Mouse (Mus musculus) hindbrain, embryonic 15.5 days (tissue): ENCODE data around the gene B3galt1. TPM values are rescaled to one million over a fixed set of nuclear protein-coding genes. Genes with fewer than 3 reads are reported as not detected.

ENCODE experiments used
- ATAC-seq: fragments of 200-750 bp; cut with Nextera tagmentation; 2 replicates; pipeline ENCODE4 v1.8.0; 2017; ENCODE audit warnings: low read depth, moderate number of reproducible peaks, moderate TSS enrichment; ENCODE audit not compliant: low FRiP score
- H3K27ac ChIP-seq: fragments of 300-500 bp; sonication (generic); replicated peaks from 2 replicates; pipeline ENCODE4 v1.5.1; 2015; ENCODE audit warnings: mild to moderate bottlenecking, inconsistent platforms
- H3K27me3 ChIP-seq: fragments of 300-500 bp; sonication (generic); 2 replicates; pipeline ENCODE4 v1.6.1; 2015; ENCODE audit warnings: control low read depth, inconsistent platforms
- H3K36me3 ChIP-seq: fragments of 300-500 bp; sonication (generic); 2 replicates; pipeline ENCODE4 v1.6.1; 2015; ENCODE audit warnings: control low read depth, inconsistent platforms
- H3K4me1 ChIP-seq: fragments of 300-500 bp; sonication (generic); replicated peaks from 2 replicates; pipeline ENCODE4 v1.6.1; 2015; ENCODE audit warnings: control low read depth, inconsistent platforms
- H3K4me2 ChIP-seq: fragments of 300-500 bp; sonication (generic); 2 replicates; pipeline ENCODE4 v1.6.1; 2015; ENCODE audit warnings: moderate library complexity, mild to moderate bottlenecking, inconsistent platforms
- H3K4me3 ChIP-seq: fragments of 300-500 bp; sonication (generic); 2 replicates; pipeline ENCODE4 v1.5.1; 2015; ENCODE audit warnings: mild to moderate bottlenecking, inconsistent platforms
- H3K9ac ChIP-seq: fragments of 300-500 bp; sonication (generic); 2 replicates; pipeline ENCODE4 v1.6.1; 2015; ENCODE audit warnings: inconsistent platforms
- H3K9me3 ChIP-seq: fragments of 300-500 bp; sonication (generic); 2 replicates; pipeline ENCODE4 v1.6.1; 2016; ENCODE audit warnings: control low read depth, inconsistent platforms
- WGBS: fragments of 180-500 bp; shearing (Covaris S2); methylation state at CpG from one replicate; pipeline ENCODE4 v1.1.7; 2015; 5-methylcytosine and 5-hydroxymethylcytosine counted together
- polyA plus RNA-seq: library from polyadenylated mRNA; unstranded; fragments of >200 nt; fragmentation: Nextera tagmentation; extraction: Ambion mirVana; gene quantifications from 2 replicates; pipeline ENCODE4 v1.2.1, GENCODE M21; 2015

Gene B3galt1
- polyA plus RNA-seq, 1 experiment from 2014 or later = 60.6 TPM

GRCm38 (mm10) chr2:68086101-68086500, 520.4 kb downstream of the B3galt1 start:
- Histone ChIP-seq H3K4me2 (no peak overlapping the region), H3K27me3 (no peaks in the 10 kb centered on the region), H3K27ac (no peak overlapping the region), H3K36me3 (no peaks in the 10 kb centered on the region), H3K4me1 (no peaks in the 10 kb centered on the region), H3K9me3 (no peaks in the 10 kb centered on the region), H3K4me3 (no peak overlapping the region), H3K9ac (no peak overlapping the region)
- ATAC-seq = no peak
- 78% methylated on average over 4 of the region's 4 CpGs for WGBS

DNA sequence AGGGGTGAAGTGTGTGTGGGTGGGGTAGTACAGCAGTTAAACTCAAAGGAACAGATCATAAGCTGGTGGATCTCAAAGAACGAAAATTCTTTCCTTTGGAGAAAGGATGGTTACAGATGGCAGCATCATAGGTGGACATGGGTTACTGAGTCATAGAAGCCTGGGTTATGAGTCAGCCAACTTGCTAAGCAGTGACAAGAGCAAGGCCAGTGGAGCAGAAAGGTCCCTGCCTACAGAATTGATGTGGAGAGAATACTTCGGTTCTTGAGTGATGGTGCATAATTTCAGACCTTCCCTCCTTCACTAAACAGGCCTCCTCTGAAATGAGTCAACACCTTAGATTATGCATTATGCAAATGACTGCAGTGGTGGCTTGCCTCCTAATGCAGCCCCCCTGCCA, 525.9 kb downstream of the B3galt1 start:
- H3K4me1 ChIP-seq = no peaks in the 10 kb centered on the region
- H3K4me3 ChIP-seq = no peak overlapping the region
- WGBS = 73% methylated on average over 2 of the region's 2 CpGs
- H3K4me2 ChIP-seq = no peak overlapping the region
- no peak overlapping the region for H3K9ac ChIP-seq
- H3K27me3 ChIP-seq = no peaks in the 10 kb centered on the region
- H3K27ac ChIP-seq = no peak overlapping the region
- H3K9me3 ChIP-seq = no peaks in the 10 kb centered on the region
- ATAC-seq = no peak
- H3K36me3 ChIP-seq = no peaks in the 10 kb centered on the region

GRCm38 (mm10) chr2:68104641-68105040, 539.0 kb downstream of the B3galt1 start:
- Histone ChIP-seq H3K4me3 (no peak overlapping the region), H3K4me1 (no peaks in the 10 kb centered on the region), H3K9me3 (no peaks in the 10 kb centered on the region), H3K27me3 (no peaks in the 10 kb centered on the region), H3K27ac (no peak overlapping the region), H3K9ac (no peak overlapping the region), H3K36me3 (no peaks in the 10 kb centered on the region), H3K4me2 (no peak overlapping the region)
- no peak for ATAC-seq
- 45% methylated on average over 4 of the region's 4 CpGs for WGBS

- H3K4me2 ChIP-seq = no peak overlapping the region
- no peaks in the 10 kb centered on the region for H3K27me3 ChIP-seq
- H3K27ac ChIP-seq = no peak overlapping the region
- no peaks in the 10 kb centered on the region for H3K4me1 ChIP-seq
- ATAC-seq = no peak
- H3K9me3 ChIP-seq = no peaks in the 10 kb centered on the region
- H3K36me3 ChIP-seq = peaks cover 14% of the 10 kb centered on the region
- WGBS = 80% methylated on average over 8 of the region's 8 CpGs
- H3K9ac ChIP-seq = no peak overlapping the region
- no peak overlapping the region for H3K4me3 ChIP-seq
Observed at GRCm38 (mm10) chr2:68118076-68118475, 552.4 kb downstream of the B3galt1 start.

GRCm38 (mm10) chr2:68124751-68125150, 559.1 kb downstream of the B3galt1 start:
- WGBS = 59% methylated on average over 6 of the region's 6 CpGs
- no peak overlapping the region for H3K4me3 ChIP-seq
- H3K4me2 ChIP-seq = no peak overlapping the region
- no peaks in the 10 kb centered on the region for H3K4me1 ChIP-seq
- no peaks in the 10 kb centered on the region for H3K9me3 ChIP-seq
- H3K9ac ChIP-seq = no peak overlapping the region
- H3K27me3 ChIP-seq = no peaks in the 10 kb centered on the region
- H3K36me3 ChIP-seq = no peaks in the 10 kb centered on the region
- no peak overlapping the region for H3K27ac ChIP-seq
- ATAC-seq = no peak

DNA sequence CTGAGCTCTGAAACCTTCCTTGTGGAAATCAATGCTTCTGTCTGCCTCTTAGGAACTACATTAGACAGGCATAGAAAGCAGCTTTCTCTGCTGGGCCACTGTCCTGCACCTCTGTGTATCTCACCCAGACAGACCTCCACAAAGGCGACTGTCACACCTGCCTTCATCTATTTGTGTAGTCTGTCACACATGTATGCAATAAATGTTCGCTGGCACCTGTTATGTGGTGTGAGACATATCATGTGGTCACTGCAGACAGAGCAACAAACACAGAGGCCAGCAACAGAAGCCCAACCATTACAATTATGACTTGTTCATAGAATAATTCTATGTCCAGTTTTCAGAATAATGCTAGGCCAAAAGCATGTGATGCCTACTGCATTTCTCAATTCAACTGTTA, 575.4 kb downstream of the B3galt1 start:
- no peak overlapping the region for H3K4me3 ChIP-seq
- no peaks in the 10 kb centered on the region for H3K4me1 ChIP-seq
- H3K36me3 ChIP-seq = no peaks in the 10 kb centered on the region
- no peak overlapping the region for H3K4me2 ChIP-seq
- 94% methylated on average over 2 of the region's 2 CpGs for WGBS
- no peak overlapping the region for H3K9ac ChIP-seq
- ATAC-seq = no peak
- no peaks in the 10 kb centered on the region for H3K9me3 ChIP-seq
- H3K27me3 ChIP-seq = no peaks in the 10 kb centered on the region
- no peak overlapping the region for H3K27ac ChIP-seq

- 73% methylated on average over 2 of the region's 2 CpGs for WGBS
- Histone ChIP-seq H3K4me1 (no peaks in the 10 kb centered on the region), H3K27ac (no peak overlapping the region), H3K9ac (no peak overlapping the region), H3K36me3 (no peaks in the 10 kb centered on the region), H3K27me3 (no peaks in the 10 kb centered on the region), H3K4me2 (no peak overlapping the region), H3K9me3 (no peaks in the 10 kb centered on the region), H3K4me3 (no peak overlapping the region)
- no peak for ATAC-seq
Observed at GRCm38 (mm10) chr2:68143292-68143691, 577.6 kb downstream of the B3galt1 start.

DNA sequence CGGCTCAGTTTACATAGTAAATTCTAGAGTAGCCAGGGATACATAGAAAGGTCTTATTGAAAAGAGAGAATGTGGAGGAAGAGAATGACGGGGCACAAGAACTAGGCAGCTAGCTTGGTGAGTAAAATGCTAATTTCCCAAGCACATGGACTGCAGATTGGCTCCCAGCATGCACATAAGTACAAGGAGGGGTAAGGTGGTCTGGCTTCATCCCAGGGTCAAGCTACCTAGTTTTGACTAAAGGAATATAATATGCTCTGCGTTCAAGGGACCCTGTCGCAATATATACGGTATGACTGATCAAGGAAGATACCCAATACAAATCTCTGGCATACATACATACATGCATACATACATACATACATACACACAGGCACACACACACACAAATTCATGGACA, 594.1 kb downstream of the B3galt1 start:
- no peak for ATAC-seq
- WGBS = 93% methylated on average over 5 of the region's 5 CpGs
- H3K9me3 ChIP-seq = no peaks in the 10 kb centered on the region

GRCm38 (mm10) chr2:68160566-68160965, 594.9 kb downstream of the B3galt1 start:
- Histone ChIP-seq H3K4me1 (no peaks in the 10 kb centered on the region), H3K4me2 (no peak overlapping the region), H3K27ac (no peak overlapping the region), H3K9ac (no peak overlapping the region), H3K4me3 (no peak overlapping the region), H3K36me3 (no peaks in the 10 kb centered on the region), H3K27me3 (no peaks in the 10 kb centered on the region), H3K9me3 (no peaks in the 10 kb centered on the region)
- no peak for ATAC-seq
- WGBS = 91% methylated on average over 2 of the region's 2 CpGs

More for the DNA sequence above, 594.1 kb downstream of the B3galt1 start:
- H3K4me3 ChIP-seq = no peak overlapping the region
- H3K27me3 ChIP-seq = no peaks in the 10 kb centered on the region
- H3K4me1 ChIP-seq = no peaks in the 10 kb centered on the region
- H3K4me2 ChIP-seq = no peak overlapping the region
- no peak overlapping the region for H3K27ac ChIP-seq
- no peaks in the 10 kb centered on the region for H3K36me3 ChIP-seq
- no peak overlapping the region for H3K9ac ChIP-seq

DNA sequence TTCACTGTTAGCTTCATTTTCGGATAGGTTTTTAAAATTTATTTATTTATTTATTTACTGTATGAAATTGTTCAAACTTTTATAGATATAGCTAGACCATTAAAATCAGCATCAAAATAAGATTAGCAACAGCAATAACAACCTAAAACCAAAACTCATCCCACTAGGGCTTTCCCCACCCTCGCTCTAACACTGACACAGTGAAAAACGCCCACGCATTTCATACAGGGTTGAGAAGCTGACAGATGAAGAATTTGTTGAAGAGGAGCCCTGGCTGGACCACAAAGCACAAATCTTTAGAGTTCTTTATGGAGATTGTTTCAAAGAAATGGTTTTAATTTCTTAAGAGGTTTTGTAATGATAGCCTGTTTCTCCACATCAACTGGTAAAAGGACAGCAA, 596.3 kb downstream of the B3galt1 start:
- no peak overlapping the region for H3K4me2 ChIP-seq
- no peak overlapping the region for H3K4me3 ChIP-seq
- no peak for ATAC-seq
- H3K9ac ChIP-seq = no peak overlapping the region
- H3K4me1 ChIP-seq = no peaks in the 10 kb centered on the region
- no peaks in the 10 kb centered on the region for H3K36me3 ChIP-seq
- no peaks in the 10 kb centered on the region for H3K27me3 ChIP-seq
- no peaks in the 10 kb centered on the region for H3K9me3 ChIP-seq
- WGBS = 80% methylated on average over 4 of the region's 4 CpGs
- no peak overlapping the region for H3K27ac ChIP-seq

- no peaks in the 10 kb centered on the region for H3K36me3 ChIP-seq
- H3K4me2 ChIP-seq = no peak overlapping the region
- no peak for ATAC-seq
- no peaks in the 10 kb centered on the region for H3K9me3 ChIP-seq
- no peaks in the 10 kb centered on the region for H3K27me3 ChIP-seq
- WGBS = 81% methylated on average over 10 of the region's 10 CpGs
- H3K4me3 ChIP-seq = no peak overlapping the region
- H3K27ac ChIP-seq = no peak overlapping the region
- no peak overlapping the region for H3K9ac ChIP-seq
- no peaks in the 10 kb centered on the region for H3K4me1 ChIP-seq
Observed at GRCm38 (mm10) chr2:68171306-68171705, 605.6 kb downstream of the B3galt1 start.
